Mouse (Mus musculus) stomach, postnatal 0 days (tissue): ENCODE measurements at regions not wholly inside any gene's neighbourhood (a gene's known extent, or its start where the extent isn't known, plus 50 kb on each side); places are given as distances from the start of the nearest gene placed in this dataset.

Source experiments
- CTCF ChIP-seq: IDR thresholded peaks from 2 replicates; pipeline ENCODE4 v1.5.1; 2016; ENCODE audit warnings: antibody characterized with exemption, low read depth, mild to moderate bottlenecking, moderate library complexity
- EP300 ChIP-seq: optimal IDR thresholded peaks from 2 replicates; pipeline ENCODE3; 2016; ENCODE audit warnings: antibody characterized with exemption

GRCm38 (mm10) chr12:39861797-39862196 is 176.0 kb downstream of the Arl4a start:
- no peak for TF ChIP-seq CTCF
- no peak for TF ChIP-seq EP300
